Mouse (Mus musculus): ENCODE measurements around the gene 1700102P08Rik. TPM values are rescaled to one million over a fixed set of nuclear protein-coding genes. Genes with fewer than 3 reads are reported as not detected.

1700102P08Rik gene
- polyA plus RNA-seq, 1 experiment from 2014 or later = 1.2 TPM

- Histone ChIP-seq H3K4me1 (ENCODE audit: control insufficient read depth, insufficient read depth, low read length) (no peaks in the 10 kb centered on the region), H3K9ac (ENCODE audit: low read length) (no peak overlapping the region), H3K9me3 (ENCODE audit: control insufficient read depth, low read length) (no peaks in the 10 kb centered on the region), H3K27ac (ENCODE audit: low read depth, low read length) (no peak overlapping the region), H3K4me2 (no peak overlapping the region), H3K36me3 (ENCODE audit: control insufficient read depth, insufficient read depth, low read length) (peaks cover 27% of the 10 kb centered on the region), H3K27me3 (ENCODE audit: control insufficient read depth, insufficient read depth, low read length) (no peaks in the 10 kb centered on the region), H3K4me3 (ENCODE audit: low read depth, low read length) (no peak overlapping the region)
- 96% methylated on average over 5 of the region's 5 CpGs for WGBS
- DNase-seq (ENCODE audit: low spot score, missing footprints) (no peak), ATAC-seq (ENCODE audit: low FRiP score) (no peak)
These were observed 13.9 kb upstream of the 1700102P08Rik start for GRCm38 (mm10) chr9:108378736-108379135.

GRCm38 (mm10) chr9:108379294-108379693, 13.3 kb upstream of the 1700102P08Rik start:
- DNase-seq (ENCODE audit: low spot score, missing footprints) = no peak
- 95% methylated on average over 4 of the region's 4 CpGs for WGBS
- no peak overlapping the region for H3K4me3 ChIP-seq (ENCODE audit: low read depth, low read length)
- H3K36me3 ChIP-seq (ENCODE audit: control insufficient read depth, insufficient read depth, low read length) = peaks cover 26% of the 10 kb centered on the region
- H3K4me2 ChIP-seq = no peak overlapping the region
- H3K4me1 ChIP-seq (ENCODE audit: control insufficient read depth, insufficient read depth, low read length) = no peaks in the 10 kb centered on the region
- H3K9ac ChIP-seq (ENCODE audit: low read length) = no peak overlapping the region
- H3K9me3 ChIP-seq (ENCODE audit: control insufficient read depth, low read length) = no peaks in the 10 kb centered on the region
- no peaks in the 10 kb centered on the region for H3K27me3 ChIP-seq (ENCODE audit: control insufficient read depth, insufficient read depth, low read length)
- no peak overlapping the region for H3K27ac ChIP-seq (ENCODE audit: low read depth, low read length)
- ATAC-seq (ENCODE audit: low FRiP score) = no peak

- H3K9ac ChIP-seq (ENCODE audit: low read length) = no peak overlapping the region
- H3K4me3 ChIP-seq (ENCODE audit: low read depth, low read length) = no peak overlapping the region
- no peak for ATAC-seq (ENCODE audit: low FRiP score)
- DNase-seq (ENCODE audit: low spot score, missing footprints) = no peak
- H3K4me1 ChIP-seq (ENCODE audit: control insufficient read depth, insufficient read depth, low read length) = no peaks in the 10 kb centered on the region
- H3K4me2 ChIP-seq = no peak overlapping the region
- WGBS = 96% methylated on average over 9 of the region's 9 CpGs
- H3K27ac ChIP-seq (ENCODE audit: low read depth, low read length) = no peak overlapping the region
- H3K36me3 ChIP-seq (ENCODE audit: control insufficient read depth, insufficient read depth, low read length) = peaks cover 20% of the 10 kb centered on the region
- no peaks in the 10 kb centered on the region for H3K27me3 ChIP-seq (ENCODE audit: control insufficient read depth, insufficient read depth, low read length)
- H3K9me3 ChIP-seq (ENCODE audit: control insufficient read depth, low read length) = no peaks in the 10 kb centered on the region
These were observed 11.2 kb upstream of the 1700102P08Rik start for GRCm38 (mm10) chr9:108381382-108381781.

GRCm38 (mm10) chr9:108385006-108385405, 7.6 kb upstream of the 1700102P08Rik start:
- H3K9ac ChIP-seq (ENCODE audit: low read length) = no peak overlapping the region
- ATAC-seq (ENCODE audit: low FRiP score) (no peak), DNase-seq (ENCODE audit: low spot score, missing footprints) (no peak)
- H3K36me3 ChIP-seq (ENCODE audit: control insufficient read depth, insufficient read depth, low read length) = peaks cover 24% of the 10 kb centered on the region
- no peaks in the 10 kb centered on the region for H3K4me1 ChIP-seq (ENCODE audit: control insufficient read depth, insufficient read depth, low read length)
- H3K4me3 ChIP-seq (ENCODE audit: low read depth, low read length) = no peak overlapping the region
- H3K27ac ChIP-seq (ENCODE audit: low read depth, low read length) = no peak overlapping the region
- no peaks in the 10 kb centered on the region for H3K9me3 ChIP-seq (ENCODE audit: control insufficient read depth, low read length)
- WGBS = 79% methylated on average over 7 of the region's 7 CpGs
- H3K27me3 ChIP-seq (ENCODE audit: control insufficient read depth, insufficient read depth, low read length) = no peaks in the 10 kb centered on the region
- H3K4me2 ChIP-seq = no peak overlapping the region

- no peak overlapping the region for H3K4me2 ChIP-seq
- H3K9me3 ChIP-seq (ENCODE audit: control insufficient read depth, low read length) = no peaks in the 10 kb centered on the region
- H3K4me1 ChIP-seq (ENCODE audit: control insufficient read depth, insufficient read depth, low read length) = no peaks in the 10 kb centered on the region
- no peak overlapping the region for H3K9ac ChIP-seq (ENCODE audit: low read length)
- no peak for DNase-seq (ENCODE audit: low spot score, missing footprints)
- H3K36me3 ChIP-seq (ENCODE audit: control insufficient read depth, insufficient read depth, low read length) = peaks cover 21% of the 10 kb centered on the region
- H3K27me3 ChIP-seq (ENCODE audit: control insufficient read depth, insufficient read depth, low read length) = no peaks in the 10 kb centered on the region
- H3K27ac ChIP-seq (ENCODE audit: low read depth, low read length) = no peak overlapping the region
- 83% methylated on average over 4 of the region's 4 CpGs for WGBS
- no peak overlapping the region for H3K4me3 ChIP-seq (ENCODE audit: low read depth, low read length)
- no peak for ATAC-seq (ENCODE audit: low FRiP score)
These were observed 5.8 kb upstream of the 1700102P08Rik start for GRCm38 (mm10) chr9:108386816-108387215.

- H3K9me3 ChIP-seq (ENCODE audit: control insufficient read depth, low read length) = no peaks in the 10 kb centered on the region
- ATAC-seq (ENCODE audit: low FRiP score) = no peak
- H3K36me3 ChIP-seq (ENCODE audit: control insufficient read depth, insufficient read depth, low read length) = peaks cover 23% of the 10 kb centered on the region
- no peak for DNase-seq (ENCODE audit: low spot score, missing footprints)
- WGBS = 84% methylated on average over 10 of the region's 10 CpGs
- no peaks in the 10 kb centered on the region for H3K27me3 ChIP-seq (ENCODE audit: control insufficient read depth, insufficient read depth, low read length)
- no peak overlapping the region for H3K4me2 ChIP-seq
- H3K27ac ChIP-seq (ENCODE audit: low read depth, low read length) = no peak overlapping the region
- H3K4me3 ChIP-seq (ENCODE audit: low read depth, low read length) = no peak overlapping the region
- no peaks in the 10 kb centered on the region for H3K4me1 ChIP-seq (ENCODE audit: control insufficient read depth, insufficient read depth, low read length)
- no peak overlapping the region for H3K9ac ChIP-seq (ENCODE audit: low read length)
These were observed 4.0 kb upstream of the 1700102P08Rik start for GRCm38 (mm10) chr9:108388601-108389000.

- DNase-seq (ENCODE audit: low spot score, missing footprints) = no peak
- H3K9me3 ChIP-seq (ENCODE audit: control insufficient read depth, low read length) = no peaks in the 10 kb centered on the region
- no peak overlapping the region for H3K9ac ChIP-seq (ENCODE audit: low read length)
- H3K27me3 ChIP-seq (ENCODE audit: control insufficient read depth, insufficient read depth, low read length) = no peaks in the 10 kb centered on the region
- H3K4me3 ChIP-seq (ENCODE audit: low read depth, low read length) = no peak overlapping the region
- peaks cover 22% of the 10 kb centered on the region for H3K36me3 ChIP-seq (ENCODE audit: control insufficient read depth, insufficient read depth, low read length)
- no peak overlapping the region for H3K4me2 ChIP-seq
- H3K4me1 ChIP-seq (ENCODE audit: control insufficient read depth, insufficient read depth, low read length) = no peaks in the 10 kb centered on the region
- no peak for ATAC-seq (ENCODE audit: low FRiP score)
- H3K27ac ChIP-seq (ENCODE audit: low read depth, low read length) = no peak overlapping the region
- WGBS = 83% methylated on average over 6 of the region's 6 CpGs
These were observed 3.4 kb upstream of the 1700102P08Rik start for GRCm38 (mm10) chr9:108389220-108389619.

- peaks cover 10% of the 10 kb centered on the region; the same call in 1 of the 2 replicates for H3K36me3 ChIP-seq (ENCODE audit: control insufficient read depth, insufficient read depth, low read length)
- DNase-seq (ENCODE audit: low spot score, missing footprints) (no peak), ATAC-seq (ENCODE audit: low FRiP score) (no peak)
- no peak overlapping the region for H3K27ac ChIP-seq (ENCODE audit: low read depth, low read length)
- H3K4me1 ChIP-seq (ENCODE audit: control insufficient read depth, insufficient read depth, low read length) = no peaks in the 10 kb centered on the region
- no peak overlapping the region for H3K4me3 ChIP-seq (ENCODE audit: low read depth, low read length)
- H3K27me3 ChIP-seq (ENCODE audit: control insufficient read depth, insufficient read depth, low read length) = no peaks in the 10 kb centered on the region
- no peaks in the 10 kb centered on the region for H3K9me3 ChIP-seq (ENCODE audit: control insufficient read depth, low read length)
- WGBS = 91% methylated on average over 6 of the region's 6 CpGs
- no peak overlapping the region for H3K4me2 ChIP-seq
- no peak overlapping the region for H3K9ac ChIP-seq (ENCODE audit: low read length)
These were observed 1.6 kb downstream of the 1700102P08Rik start for GRCm38 (mm10) chr9:108394191-108394590.

- Histone ChIP-seq H3K9me3 (ENCODE audit: control insufficient read depth, low read length) (no peaks in the 10 kb centered on the region), H3K4me1 (ENCODE audit: control insufficient read depth, insufficient read depth, low read length) (no peaks in the 10 kb centered on the region), H3K27ac (ENCODE audit: low read depth, low read length) (no peak overlapping the region), H3K4me2 (no peak overlapping the region), H3K4me3 (ENCODE audit: low read depth, low read length) (no peak overlapping the region), H3K27me3 (ENCODE audit: control insufficient read depth, insufficient read depth, low read length) (no peaks in the 10 kb centered on the region), H3K36me3 (ENCODE audit: control insufficient read depth, insufficient read depth, low read length) (peaks cover 8% of the 10 kb centered on the region; the same call in 1 of the 2 replicates), H3K9ac (ENCODE audit: low read length) (no peak overlapping the region)
- WGBS = 81% methylated on average over 1 of the region's 1 CpGs
- no peak for ATAC-seq (ENCODE audit: low FRiP score)
- DNase-seq (ENCODE audit: low spot score, missing footprints) = no peak
These were observed 2.8 kb downstream of the 1700102P08Rik start for GRCm38 (mm10) chr9:108395427-108395826.

- H3K4me3 ChIP-seq (ENCODE audit: low read depth, low read length) = no peak overlapping the region
These were observed 5.7 kb downstream of the 1700102P08Rik start for GRCm38 (mm10) chr9:108398324-108398723.

More at GRCm38 (mm10) chr9:108398324-108398723, 5.7 kb downstream of the 1700102P08Rik start:
- no peaks in the 10 kb centered on the region for H3K27me3 ChIP-seq (ENCODE audit: control insufficient read depth, insufficient read depth, low read length)
- no peak overlapping the region for H3K4me2 ChIP-seq
- WGBS = 91% methylated on average over 3 of the region's 3 CpGs
- no peaks in the 10 kb centered on the region for H3K36me3 ChIP-seq (ENCODE audit: control insufficient read depth, insufficient read depth, low read length)
- no peak overlapping the region for H3K9ac ChIP-seq (ENCODE audit: low read length)
- DNase-seq (ENCODE audit: low spot score, missing footprints) (no peak), ATAC-seq (ENCODE audit: low FRiP score) (no peak)
- no peaks in the 10 kb centered on the region for H3K4me1 ChIP-seq (ENCODE audit: control insufficient read depth, insufficient read depth, low read length)
- no peaks in the 10 kb centered on the region for H3K9me3 ChIP-seq (ENCODE audit: control insufficient read depth, low read length)
- H3K27ac ChIP-seq (ENCODE audit: low read depth, low read length) = no peak overlapping the region

All from midbrain, embryonic 11.5 days (tissue).